ENCODE assay signal across 8 mouse cellular contexts in the genomic region with DNA sequence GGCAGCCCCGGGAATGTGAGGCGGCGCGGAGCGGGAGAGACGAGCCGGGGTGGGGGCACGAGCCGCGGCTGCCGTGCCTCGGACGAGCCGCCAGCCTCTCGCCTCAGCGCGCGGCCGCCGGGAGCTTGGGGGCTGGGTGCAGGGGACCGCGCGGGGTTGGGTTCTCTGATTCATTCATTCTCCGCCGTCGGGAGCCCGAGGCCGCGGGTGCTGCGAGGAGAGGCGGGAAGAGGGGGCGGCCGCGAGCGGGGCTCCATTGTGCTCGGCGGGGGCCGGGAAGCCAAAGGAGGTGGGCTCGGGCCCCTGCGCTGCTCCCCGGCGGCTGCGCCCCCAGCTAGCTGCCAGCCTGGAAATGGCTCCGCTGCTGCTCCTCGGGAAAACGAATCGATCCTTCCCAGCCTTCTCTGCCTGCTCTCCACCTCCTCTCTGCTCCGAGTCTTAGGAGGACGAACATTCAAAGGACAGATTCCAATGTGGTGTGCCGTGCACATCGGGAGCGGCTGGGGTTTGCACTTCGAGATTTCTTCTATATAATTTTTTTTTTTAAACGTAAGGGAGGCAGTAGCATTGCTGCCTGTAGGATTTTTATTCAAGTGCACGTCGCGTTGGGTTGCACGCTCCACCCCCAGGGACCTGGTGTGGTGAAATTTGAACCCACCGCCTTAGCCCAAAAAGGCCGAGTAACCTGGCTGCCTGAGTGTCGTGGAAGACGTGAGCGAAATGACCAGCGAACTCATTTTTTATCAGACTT. TPM values are rescaled to one million over a fixed set of nuclear protein-coding genes. Genes with fewer than 3 reads are reported as not detected.
DNase-seq lines count a peak whose midpoint lies in the region; ATAC-seq and TF ChIP-seq lines count a peak whose summit lies in the region.

No protein-coding gene starts in this region.

- H3K9ac ChIP-seq in intestine, embryonic 15.5 days = peak overlapping the region; percentile 86
- peak overlapping the region; percentile 90 for H3K9ac ChIP-seq in neural tube, embryonic 12.5 days

- no peak for DNase-seq in thymus, adult 2 months
- DNase-seq in thymus, postnatal 4 days = no peak
- DNase-seq in brain, adult 2 months (ENCODE audit: low read depth, low spot score) = peak; percentile 63
- DNase-seq in gastrocnemius, adult 18-20 months (ENCODE audit: low spot score) = peak; percentile 66
- peak; percentile 54 for DNase-seq in liver
- no peak for DNase-seq in spleen, adult 12 weeks (ENCODE audit: low spot score)

- peak overlapping the region; percentile 72 for H3K4me2 ChIP-seq in intestine, embryonic 15.5 days (replicated peaks)
- peak overlapping the region; percentile 74 for H3K4me2 ChIP-seq in neural tube, embryonic 12.5 days (replicated peaks)

- peak; percentile 57 for ATAC-seq in intestine, embryonic 15.5 days
- peak; percentile 59 for ATAC-seq in neural tube, embryonic 12.5 days (ENCODE audit: low FRiP score, low read depth)

- WGBS in thymus, adult 2 months = 1% methylated on average over 63 of the region's 64 CpGs
- WGBS in intestine, embryonic 15.5 days = under 1% methylated on average over 64 of the region's 64 CpGs
- WGBS in neural tube, embryonic 12.5 days = under 1% methylated on average over 64 of the region's 64 CpGs

- H3K4me1 ChIP-seq in thymus, adult 2 months (replicated peaks; ENCODE audit: control insufficient read depth, insufficient read depth, low read length) = peaks cover 2% of the 10 kb centered on the region; the same call in 1 of the 2 replicates
- H3K4me1 ChIP-seq in intestine, embryonic 15.5 days (replicated peaks) = peaks cover 6% of the 10 kb centered on the region; the same call in 1 of the 2 replicates
- H3K4me1 ChIP-seq in neural tube, embryonic 12.5 days = peaks cover 18% of the 10 kb centered on the region

- no peaks in the 10 kb centered on the region; the same call in 1 of the 2 replicates for H3K27me3 ChIP-seq in thymus, adult 2 months (ENCODE audit: control insufficient read depth, insufficient read depth, low read length)
- no peaks in the 10 kb centered on the region for H3K27me3 ChIP-seq in intestine, embryonic 15.5 days (replicated peaks)
- no peaks in the 10 kb centered on the region for H3K27me3 ChIP-seq in neural tube, embryonic 12.5 days (replicated peaks)

- H3K9me3 ChIP-seq in intestine, embryonic 15.5 days = no peaks in the 10 kb centered on the region
- no peaks in the 10 kb centered on the region for H3K9me3 ChIP-seq in neural tube, embryonic 12.5 days

- TF ChIP-seq CTCF in thymus, adult 2 months (IDR thresholded peaks at IDR 0.05; ENCODE audit: borderline replicate concordance, control insufficient read depth, extremely low read depth, insufficient read depth, low read length, poor library complexity) = peak; percentile 42; the same call in 1 of the 2 replicates

- no peak for TF ChIP-seq POLR2A in thymus, adult 2 months (IDR thresholded peaks at IDR 0.05; ENCODE audit: control insufficient read depth, extremely low read depth, insufficient read depth, low read length, poor library complexity)

- no peaks in the 10 kb centered on the region for H3K36me3 ChIP-seq in thymus, adult 2 months (ENCODE audit: control insufficient read depth, insufficient read depth, low read length)
- H3K36me3 ChIP-seq in intestine, embryonic 15.5 days = no peaks in the 10 kb centered on the region
- H3K36me3 ChIP-seq in neural tube, embryonic 12.5 days = no peaks in the 10 kb centered on the region

- H3K27ac ChIP-seq in thymus, adult 2 months (ENCODE audit: control insufficient read depth, insufficient read depth, low read length) = no peak overlapping the region
- peak overlapping the region; percentile 95 for H3K27ac ChIP-seq in intestine, embryonic 15.5 days
- peak overlapping the region; percentile 98 for H3K27ac ChIP-seq in neural tube, embryonic 12.5 days

- peak overlapping the region; percentile 72 for H3K4me3 ChIP-seq in thymus, adult 2 months (ENCODE audit: control insufficient read depth, insufficient read depth, low read length)
- peak overlapping the region; percentile 95 for H3K4me3 ChIP-seq in intestine, embryonic 15.5 days (replicated peaks)
- H3K4me3 ChIP-seq in neural tube, embryonic 12.5 days = peak overlapping the region; percentile 87

RNA-seq across cellular contexts. Expression of a gene that starts 5.0 kb away (rescaled TPM):
- polyA plus RNA-seq in thymus, adult 2 months (2012; rRNA removed) = 2.5 and 3.5 TPM in 2 replicates
- 100 to 1,000 TPM in 1 of 2 experiments, 10 to 100 TPM in 1; 99.8 to 110 TPM for total RNA-seq in gastrocnemius, adult 18-20 months (2021)
- polyA plus RNA-seq in intestine, embryonic 15.5 days (2015; fragmentation: Nextera tagmentation; extraction: Ambion mirVana) = 4.3 and 5.0 TPM in 2 replicates
- polyA plus RNA-seq in neural tube, embryonic 12.5 days (2016; fragmentation: Nextera tagmentation; extraction: Ambion mirVana) = 18.2 and 18.9 TPM in 2 replicates

Comparison
In these comparisons a context has a peak if more than half of its experiments do, and no peak if none do; other contexts are left out.
1. DNase-seq: peak in brain, adult 2 months (single experiment), gastrocnemius, adult 18-20 months (single experiment) and liver (single experiment); none in thymus, adult 2 months (single experiment), thymus, postnatal 4 days (single experiment) and spleen, adult 12 weeks (single experiment).
2. Peak in every context shown above with its lines, with median percentiles within 50 percentile points of each other: H3K4me3 ChIP-seq.